In the genomic region with DNA sequence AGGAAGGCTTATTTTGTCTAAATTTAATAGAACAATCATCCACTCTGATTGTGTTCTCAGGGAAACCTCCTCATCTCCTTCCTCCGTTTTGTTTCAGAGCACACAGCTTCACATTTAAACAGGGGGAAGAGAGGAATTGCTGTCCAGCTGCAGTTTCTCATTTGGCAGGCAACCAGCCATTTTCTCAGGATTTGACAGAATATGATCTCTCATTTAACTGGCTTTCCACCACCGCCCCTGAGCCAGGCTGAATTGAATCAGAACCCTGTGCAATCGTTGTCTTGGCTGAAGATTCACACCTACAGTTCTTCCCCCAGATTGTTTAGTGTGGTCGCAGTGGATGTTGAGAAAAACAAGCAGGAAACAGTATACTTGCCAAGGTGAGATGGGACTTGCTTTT, we compare ENCODE assay signal across 15 mouse cellular contexts.
DNase-seq lines count a peak whose midpoint lies in the region; ATAC-seq and TF ChIP-seq lines count a peak whose summit lies in the region.
"Had no signal": no experiment of that assay in that cellular context is flagged by ENCODE, and none has a peak within 500 bp of the region (broad histone marks: within the 10 kb centered on the region; RNA-seq: fewer than 3 reads in every experiment).

No protein-coding gene starts in this region.

- no peak overlapping the region for H3K27ac ChIP-seq in forebrain, embryonic 14.5 days (ENCODE audit: low read depth, low read length)
- H3K27ac ChIP-seq in forebrain, embryonic 10.5 days: no peak overlapping the region
- H3K27ac ChIP-seq in kidney, postnatal 0 days: no peak overlapping the region
- H3K27ac ChIP-seq: embryonic facial prominence, embryonic 15.5 days; limb, embryonic 12.5 days; neural tube, embryonic 12.5 days had no signal

- DNase-seq in forebrain, embryonic 14.5 days (ENCODE audit: low spot score): peak; percentile 11
- no peak for DNase-seq in forebrain, embryonic 10.5 days (ENCODE audit: extremely low spot score, low spot score)
- peak; percentile 28 for DNase-seq in kidney, postnatal 0 days (ENCODE audit: low spot score)
- no peak for DNase-seq in kidney, adult 11 months
- peak; percentile 40 for DNase-seq in urinary bladder, postnatal 14 days (ENCODE audit: low spot score)
- DNase-seq in urinary bladder, postnatal 10 days (ENCODE audit: low spot score): no peak
- DNase-seq in lung, postnatal 4 days: peak; percentile 23 to 24
- DNase-seq in cerebellum, adult 8-10 months: no peak
- DNase-seq: adrenal gland, adult 8-10 months; B cell, adult 2 months; cerebellum, adult 11 months had no signal

- H3K4me3 ChIP-seq in forebrain, embryonic 14.5 days (ENCODE audit: low read depth, low read length): no peak overlapping the region
- no peak overlapping the region for H3K4me3 ChIP-seq in forebrain, embryonic 10.5 days
- no peak overlapping the region for H3K4me3 ChIP-seq in kidney, postnatal 0 days (replicated peaks; ENCODE audit: low read depth, low read length)
- H3K4me3 ChIP-seq: embryonic facial prominence, embryonic 15.5 days; limb, embryonic 12.5 days; megakaryocyte, embryonic 14.5 days; neural tube, embryonic 12.5 days had no signal

- no peak overlapping the region for H3K4me2 ChIP-seq in forebrain, embryonic 14.5 days (ENCODE audit: low read length)
- H3K4me2 ChIP-seq in kidney, postnatal 0 days (ENCODE audit: low read length): no peak overlapping the region
- H3K4me2 ChIP-seq: embryonic facial prominence, embryonic 15.5 days; limb, embryonic 12.5 days; neural tube, embryonic 12.5 days had no signal

- no peak overlapping the region for H3K9ac ChIP-seq in forebrain, embryonic 14.5 days (ENCODE audit: low read length)
- H3K9ac ChIP-seq in kidney, postnatal 0 days (ENCODE audit: low read depth, low read length): no peak overlapping the region
- H3K9ac ChIP-seq: embryonic facial prominence, embryonic 15.5 days; limb, embryonic 12.5 days; neural tube, embryonic 12.5 days had no signal

- H3K36me3 ChIP-seq in forebrain, embryonic 14.5 days (ENCODE audit: control insufficient read depth, insufficient read depth, low read length): no peaks in the 10 kb centered on the region
- no peaks in the 10 kb centered on the region for H3K36me3 ChIP-seq in forebrain, embryonic 10.5 days (replicated peaks)
- H3K36me3 ChIP-seq in kidney, postnatal 0 days (ENCODE audit: insufficient read depth, low read length): no peaks in the 10 kb centered on the region
- H3K36me3 ChIP-seq: embryonic facial prominence, embryonic 15.5 days; limb, embryonic 12.5 days; neural tube, embryonic 12.5 days had no signal

- ATAC-seq in forebrain, embryonic 14.5 days: no peak
- no peak for ATAC-seq in kidney, postnatal 0 days (replicated peaks; ENCODE audit: low FRiP score, low read depth)

- 63% methylated on average over 4 of the region's 4 CpGs for WGBS in forebrain, embryonic 14.5 days
- 87% methylated on average over 4 of the region's 4 CpGs for WGBS in forebrain, embryonic 10.5 days
- 36% methylated on average over 4 of the region's 4 CpGs for WGBS in kidney, postnatal 0 days

- H3K27me3 ChIP-seq in forebrain, embryonic 14.5 days (replicated peaks; ENCODE audit: control insufficient read depth, insufficient read depth, low read length): no peaks in the 10 kb centered on the region
- H3K27me3 ChIP-seq in forebrain, embryonic 10.5 days (ENCODE audit: poor library complexity, severe bottlenecking): no peaks in the 10 kb centered on the region
- H3K27me3 ChIP-seq in kidney, postnatal 0 days (ENCODE audit: insufficient read depth, low read length): no peaks in the 10 kb centered on the region
- H3K27me3 ChIP-seq: embryonic facial prominence, embryonic 15.5 days; limb, embryonic 12.5 days; megakaryocyte, embryonic 14.5 days; neural tube, embryonic 12.5 days had no signal

- no peak for TF ChIP-seq CTCF in kidney, postnatal 0 days (IDR thresholded peaks at IDR 0.05; ENCODE audit: low read depth)

- no peaks in the 10 kb centered on the region for H3K4me1 ChIP-seq in forebrain, embryonic 14.5 days (ENCODE audit: control insufficient read depth, insufficient read depth, low read length)
- H3K4me1 ChIP-seq in forebrain, embryonic 10.5 days: no peaks in the 10 kb centered on the region
- no peaks in the 10 kb centered on the region for H3K4me1 ChIP-seq in kidney, postnatal 0 days (replicated peaks; ENCODE audit: insufficient read depth, low read length)
- H3K4me1 ChIP-seq: limb, embryonic 12.5 days; neural tube, embryonic 12.5 days had no signal

- H3K9me3 ChIP-seq in forebrain, embryonic 14.5 days (replicated peaks; ENCODE audit: control insufficient read depth, low read length): no peaks in the 10 kb centered on the region
- no peaks in the 10 kb centered on the region for H3K9me3 ChIP-seq in forebrain, embryonic 10.5 days
- no peaks in the 10 kb centered on the region for H3K9me3 ChIP-seq in kidney, postnatal 0 days (replicated peaks; ENCODE audit: low read length)
- H3K9me3 ChIP-seq: embryonic facial prominence, embryonic 15.5 days; limb, embryonic 12.5 days; neural tube, embryonic 12.5 days had no signal

Comparison
In these comparisons a context has a peak if more than half of its experiments do, and no peak if none do; other contexts are left out.
1. DNase-seq: peak in forebrain, embryonic 14.5 days (single experiment), kidney, postnatal 0 days (single experiment), urinary bladder, postnatal 14 days (single experiment) and lung, postnatal 4 days (2 of 2); none in forebrain, embryonic 10.5 days (single experiment), kidney, adult 11 months (single experiment), urinary bladder, postnatal 10 days (single experiment) and cerebellum, adult 8-10 months (single experiment).